Mouse (Mus musculus) adrenal gland, adult (tissue): Measurements from ENCODE around the gene Sphk1.

Experiments
- DNase-seq, 2 experiments: peaks; one replicate each; pipeline ENCODE4 v3.0.0; 2022 to 2023; ENCODE audit warnings: low spot score in 1 of 2; ENCODE audit not compliant: inconsistent age in 2 of 2

The Sphk1 gene

GRCm38 (mm10) chr11:116534154-116534865 lies 3.6 kb downstream of the Sphk1 start:
- peak; percentile 69 to 91 for DNase-seq

GRCm38 (mm10) chr11:116536685-116537084 lies 6.0 kb downstream of the Sphk1 start:
- no peak for DNase-seq

- DNase-seq, result no peak
Observed at GRCm38 (mm10) chr11:116537388-116537787, 6.7 kb downstream of the Sphk1 start.

- no peak for DNase-seq
Observed at GRCm38 (mm10) chr11:116538142-116538735, 7.5 kb downstream of the Sphk1 start.

- DNase-seq, result no peak
Observed at GRCm38 (mm10) chr11:116541183-116541582, 10.5 kb downstream of the Sphk1 start.

- peak in 1 of 2 experiments; percentile 66 for DNase-seq
Observed at GRCm38 (mm10) chr11:116543110-116543509, 12.4 kb downstream of the Sphk1 start.

GRCm38 (mm10) chr11:116547296-116548060 lies 16.8 kb downstream of the Sphk1 start:
- no peak for DNase-seq

- no peak for DNase-seq
Observed at GRCm38 (mm10) chr11:116548780-116549179, 18.1 kb downstream of the Sphk1 start.

GRCm38 (mm10) chr11:116549273-116550038 lies 18.7 kb downstream of the Sphk1 start:
- peak in 1 of 2 experiments; percentile 56 for DNase-seq

- no peak for DNase-seq
Observed at GRCm38 (mm10) chr11:116550748-116551147, 20.0 kb downstream of the Sphk1 start.

- DNase-seq, result no peak
Observed at GRCm38 (mm10) chr11:116552194-116552593, 21.5 kb downstream of the Sphk1 start.

GRCm38 (mm10) chr11:116554171-116554878 lies 23.6 kb downstream of the Sphk1 start:
- peak in 1 of 2 experiments; percentile 75 for DNase-seq

- DNase-seq, result no peak
Observed at GRCm38 (mm10) chr11:116555572-116555971, 24.8 kb downstream of the Sphk1 start.

GRCm38 (mm10) chr11:116556308-116556707 lies 25.6 kb downstream of the Sphk1 start:
- DNase-seq, result no peak

GRCm38 (mm10) chr11:116565283-116566041 lies 34.7 kb downstream of the Sphk1 start:
- DNase-seq, result no peak

GRCm38 (mm10) chr11:116567531-116567930 lies 36.8 kb downstream of the Sphk1 start:
- no peak for DNase-seq

- DNase-seq, result no peak
Observed at GRCm38 (mm10) chr11:116570821-116571220, 40.1 kb downstream of the Sphk1 start.

- peak; percentile 84 to 94 for DNase-seq
Observed at GRCm38 (mm10) chr11:116571767-116572679, 41.3 kb downstream of the Sphk1 start.
